Mouse (Mus musculus) midbrain, embryonic 11.5 days (tissue): ENCODE data around the gene Col25a1. TPM values are rescaled to one million over a fixed set of nuclear protein-coding genes. Genes with fewer than 3 reads are reported as not detected.

ENCODE experiments used
- ATAC-seq: fragments of 200-750 bp; cut with Nextera tagmentation; 2 replicates; pipeline ENCODE4 v1.8.0; 2017; ENCODE audit warnings: moderate TSS enrichment, moderate library complexity; ENCODE audit not compliant: low FRiP score
- DNase-seq: peaks from one replicate; pipeline ENCODE4 v3.0.0; 2015; ENCODE audit warnings: low spot score; ENCODE audit errors: missing footprints
- H3K27ac ChIP-seq: fragments of 300-500 bp; sonication (generic); 2 replicates; pipeline ENCODE4 v1.5.1; 2014; ENCODE audit warnings: low read depth, low read length
- H3K27me3 ChIP-seq: fragments of 300-500 bp; sonication (generic); 2 replicates; pipeline ENCODE4 v1.6.1; 2014; ENCODE audit warnings: mild to moderate bottlenecking, low read length, moderate library complexity, mixed read lengths; ENCODE audit not compliant: control insufficient read depth, insufficient read depth
- H3K36me3 ChIP-seq: fragments of 300-500 bp; sonication (generic); 2 replicates; pipeline ENCODE4 v1.6.1; 2014; ENCODE audit warnings: mild to moderate bottlenecking, low read length, moderate library complexity, mixed read lengths; ENCODE audit not compliant: control insufficient read depth, insufficient read depth
- H3K4me1 ChIP-seq: fragments of 300-500 bp; sonication (generic); 2 replicates; pipeline ENCODE4 v1.6.1; 2014; ENCODE audit warnings: low read length; ENCODE audit not compliant: control insufficient read depth, insufficient read depth
- H3K4me2 ChIP-seq: fragments of 300-500 bp; sonication (generic); 2 replicates; pipeline ENCODE4 v1.6.1; 2014; ENCODE audit warnings: mild to moderate bottlenecking, moderate library complexity
- H3K4me3 ChIP-seq: fragments of 300-500 bp; sonication (generic); 2 replicates; pipeline ENCODE4 v1.5.1; 2014; ENCODE audit warnings: low read depth, low read length
- H3K9ac ChIP-seq: fragments of 300-500 bp; sonication (generic); 2 replicates; pipeline ENCODE4 v1.6.1; 2014; ENCODE audit warnings: low read length
- H3K9me3 ChIP-seq: fragments of 300-500 bp; sonication (generic); 2 replicates; pipeline ENCODE4 v1.6.1; 2016; ENCODE audit warnings: low read length; ENCODE audit not compliant: control insufficient read depth
- WGBS: fragments of 180-500 bp; shearing (Covaris S2); extraction: QIAGEN DNeasy Blood & Tissue Kit; methylation state at CpG from one replicate; pipeline ENCODE4 v1.1.7; 2014; 5-methylcytosine and 5-hydroxymethylcytosine counted together
- polyA plus RNA-seq: library from polyadenylated mRNA; unstranded; fragments of >200 nt; fragmentation: Nextera tagmentation; extraction: Ambion mirVana; gene quantifications from 2 replicates; pipeline ENCODE4 v1.2.1, GENCODE M21; 2014

The Col25a1 gene
- polyA plus RNA-seq, 1 experiment from 2014 or later: 3.0 TPM

DNA sequence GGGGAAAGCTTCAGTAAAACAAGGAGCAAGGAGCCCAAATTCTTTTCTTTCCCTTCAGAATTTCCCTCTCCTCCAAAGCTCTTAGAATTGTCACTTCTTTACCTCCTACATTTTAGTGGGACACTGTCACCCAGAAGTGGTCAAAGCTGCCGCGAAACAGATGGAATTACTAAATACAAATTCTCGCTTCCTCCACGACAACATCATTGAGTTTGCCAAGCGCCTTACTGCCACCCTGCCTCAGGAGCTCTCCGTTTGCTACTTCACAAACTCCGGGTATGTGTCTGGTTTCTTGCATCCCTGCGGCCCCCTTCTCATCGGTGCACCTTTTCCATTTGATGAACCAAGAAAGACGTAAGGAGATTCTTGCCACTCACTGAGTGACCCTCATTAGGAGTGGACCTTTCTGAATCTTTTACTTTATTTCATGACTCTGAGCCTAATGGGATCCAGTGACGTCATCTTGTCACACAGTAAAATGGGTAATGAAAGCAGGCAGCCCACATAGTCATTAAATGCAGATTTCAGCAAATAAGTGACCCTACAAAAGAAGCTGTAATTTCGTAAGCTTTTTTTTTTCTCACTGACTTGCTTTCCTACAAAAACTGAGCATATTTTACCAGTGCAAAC, 489.3 kb downstream of the Col25a1 start:
- Histone ChIP-seq H3K36me3 (no peaks in the 10 kb centered on the region), H3K9ac (no peak overlapping the region), H3K9me3 (no peaks in the 10 kb centered on the region), H3K4me3 (no peak overlapping the region), H3K4me2 (no peak overlapping the region), H3K27me3 (no peaks in the 10 kb centered on the region), H3K27ac (no peak overlapping the region), H3K4me1 (no peaks in the 10 kb centered on the region)
- ATAC-seq (no peak), DNase-seq (no peak)
- 77% methylated on average over 12 of the region's 12 CpGs for WGBS

DNA sequence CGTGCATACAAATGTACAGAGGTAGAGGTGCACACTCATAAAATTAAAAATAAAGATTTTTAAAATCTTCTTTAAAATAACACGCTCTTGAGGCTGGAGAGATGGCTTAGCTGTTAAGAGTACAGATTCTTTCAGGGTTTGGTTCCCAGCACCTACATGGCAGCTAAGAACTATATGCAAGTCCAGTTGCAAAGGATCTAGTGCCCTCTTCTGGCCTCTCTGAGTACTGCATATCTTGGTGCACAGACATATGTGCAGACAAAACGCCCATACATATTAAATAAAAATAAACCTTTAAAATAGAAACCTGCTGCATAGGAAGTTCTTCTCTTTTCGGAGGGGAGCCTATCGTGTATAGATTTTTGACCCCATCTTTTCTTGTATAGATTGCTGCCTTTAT, 497.1 kb downstream of the Col25a1 start:
- H3K9ac ChIP-seq: no peak overlapping the region
- 92% methylated on average over 5 of the region's 5 CpGs for WGBS
- H3K27ac ChIP-seq: no peak overlapping the region
- no peaks in the 10 kb centered on the region for H3K9me3 ChIP-seq
- no peak overlapping the region for H3K4me3 ChIP-seq
- no peak for ATAC-seq
- no peak for DNase-seq
- no peak overlapping the region for H3K4me2 ChIP-seq
- H3K27me3 ChIP-seq: no peaks in the 10 kb centered on the region
- no peaks in the 10 kb centered on the region for H3K36me3 ChIP-seq
- no peaks in the 10 kb centered on the region for H3K4me1 ChIP-seq

DNA sequence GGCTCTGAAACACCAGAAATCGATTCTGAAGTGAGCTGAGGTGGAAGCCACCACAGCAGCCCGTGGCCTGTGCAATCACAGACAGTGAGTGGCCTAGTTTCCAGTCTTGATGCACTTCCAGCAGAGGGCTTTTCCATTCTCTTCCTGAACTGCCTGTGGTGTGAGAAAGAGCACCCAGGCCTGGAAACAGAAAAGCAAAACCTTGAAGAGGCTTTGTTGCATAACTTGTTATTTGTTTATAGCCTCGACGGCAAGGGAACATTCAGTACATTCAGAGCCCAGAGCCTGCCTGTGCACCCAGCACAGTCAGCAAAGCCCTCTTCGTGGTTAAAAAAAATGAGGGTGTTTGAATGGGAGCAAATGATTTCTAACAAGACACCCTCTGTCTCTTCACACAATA, 502.6 kb downstream of the Col25a1 start:
- no peak for ATAC-seq
- Histone ChIP-seq H3K9ac (no peak overlapping the region), H3K27ac (no peak overlapping the region)

DNA sequence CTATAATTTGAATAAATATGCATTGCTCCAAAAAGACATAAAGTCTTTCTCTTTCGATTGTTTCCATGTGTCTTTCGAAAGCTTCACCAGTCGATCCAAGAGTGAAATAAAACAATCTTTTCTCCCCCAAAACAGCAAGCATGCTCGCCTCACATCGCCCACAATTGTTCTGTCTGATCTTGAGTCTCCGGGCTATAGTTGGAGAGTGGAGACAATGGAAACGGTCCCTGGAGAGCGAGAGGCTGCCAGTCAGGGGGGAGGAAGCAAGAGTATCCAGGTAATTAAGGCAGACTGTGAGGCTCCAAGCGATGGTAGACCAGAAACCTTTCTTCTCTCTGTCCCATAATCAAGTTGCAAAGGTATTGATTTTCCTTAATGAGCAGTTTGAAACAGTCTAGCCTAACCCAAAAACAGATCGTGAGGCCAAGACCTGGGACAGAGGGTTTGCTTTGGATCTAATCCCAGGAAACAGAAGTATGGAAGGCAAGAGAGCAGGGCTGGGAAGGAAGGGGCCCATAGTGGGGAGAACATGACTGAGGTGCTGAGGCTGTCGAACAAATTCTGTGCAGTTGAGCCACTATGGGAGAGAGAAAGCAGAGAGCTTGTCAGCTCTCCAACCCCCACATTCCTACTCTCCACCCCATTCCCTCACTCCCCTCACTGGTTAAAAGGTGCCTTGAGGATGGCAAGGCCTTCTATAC, 515.0 kb downstream of the Col25a1 start:
- Histone ChIP-seq H3K4me3 (no peak overlapping the region), H3K4me1 (no peaks in the 10 kb centered on the region), H3K9ac (no peak overlapping the region), H3K36me3 (no peaks in the 10 kb centered on the region), H3K27ac (no peak overlapping the region), H3K9me3 (no peaks in the 10 kb centered on the region), H3K27me3 (no peaks in the 10 kb centered on the region), H3K4me2 (no peak overlapping the region)
- ATAC-seq: no peak
- DNase-seq: no peak
- WGBS: 81% methylated on average over 11 of the region's 11 CpGs

More for the DNA sequence above, 502.6 kb downstream of the Col25a1 start:
- H3K4me3 ChIP-seq: no peak overlapping the region
- no peaks in the 10 kb centered on the region for H3K36me3 ChIP-seq
- no peaks in the 10 kb centered on the region for H3K27me3 ChIP-seq
- no peaks in the 10 kb centered on the region for H3K9me3 ChIP-seq
- no peak overlapping the region for H3K4me2 ChIP-seq
- no peaks in the 10 kb centered on the region for H3K4me1 ChIP-seq
- no peak for DNase-seq
- 82% methylated on average over 5 of the region's 5 CpGs for WGBS

Other genes with a start within 250 kb of the Col25a1 start
- gene Casp6, start 230.1 kb upstream of the Col25a1 start, polyA plus RNA-seq: 63.2 and 69.8 TPM in 2 replicates
- gene Mcub, start 161.3 kb upstream of the Col25a1 start, polyA plus RNA-seq: 2.5 and 2.8 TPM in 2 replicates
- 25.6 and 27.0 TPM in 2 replicates for gene Sec24b, start 69.9 kb upstream of the Col25a1 start, polyA plus RNA-seq